Mouse (Mus musculus) neural tube, embryonic 14.5 days (tissue): Measurements from ENCODE around the gene Gm28308. TPM values are rescaled to one million over a fixed set of nuclear protein-coding genes. Genes with fewer than 3 reads are reported as not detected.
A peak's percentile ranks its signal among the peaks of the same experiment; 100 is the strongest.

Source experiments
- ATAC-seq: fragments of 200-750 bp; cut with Nextera tagmentation; 2 replicates; pipeline ENCODE4 v1.8.0; 2017; ENCODE audit warnings: low read depth, mild to moderate bottlenecking, moderate TSS enrichment, moderate library complexity
- H3K27ac ChIP-seq: fragments of 300-500 bp; sonication (generic); 2 replicates; pipeline ENCODE4 v1.5.1; 2014; ENCODE audit warnings: low read depth, mild to moderate bottlenecking, control low read depth, low read length, moderate library complexity, mixed read lengths
- H3K27me3 ChIP-seq: fragments of 300-500 bp; sonication (generic); 2 replicates; pipeline ENCODE4 v1.6.1; 2014; ENCODE audit warnings: low read length; ENCODE audit not compliant: control insufficient read depth, insufficient read depth
- H3K36me3 ChIP-seq: fragments of 300-500 bp; sonication (generic); 2 replicates; pipeline ENCODE4 v1.6.1; 2014; ENCODE audit warnings: low read length, mixed read lengths; ENCODE audit not compliant: control insufficient read depth, insufficient read depth
- H3K4me1 ChIP-seq: fragments of 300-500 bp; sonication (generic); 2 replicates; pipeline ENCODE4 v1.6.1; 2014; ENCODE audit warnings: low read length; ENCODE audit not compliant: control insufficient read depth, insufficient read depth
- H3K4me2 ChIP-seq: fragments of 300-500 bp; sonication (generic); 2 replicates; pipeline ENCODE4 v1.6.1; 2014; ENCODE audit warnings: mild to moderate bottlenecking, low read depth, low read length, control low read depth
- H3K4me3 ChIP-seq: fragments of 300-500 bp; sonication (generic); 2 replicates; pipeline ENCODE4 v1.5.1; 2014; ENCODE audit warnings: low read depth, low read length, control low read depth, mixed read lengths
- H3K9ac ChIP-seq: fragments of 300-500 bp; sonication (generic); replicated peaks from 2 replicates; pipeline ENCODE4 v1.6.1; 2014; ENCODE audit warnings: low read depth, mild to moderate bottlenecking, control low read depth, low read length, mixed read lengths
- H3K9me3 ChIP-seq: fragments of 300-500 bp; sonication (generic); 2 replicates; pipeline ENCODE4 v1.6.1; 2016; ENCODE audit warnings: low read length; ENCODE audit not compliant: control insufficient read depth
- WGBS: fragments of 180-500 bp; shearing (Covaris S2); extraction: QIAGEN DNeasy Blood & Tissue Kit; methylation state at CpG from one replicate; pipeline ENCODE4 v1.1.7; 2014; 5-methylcytosine and 5-hydroxymethylcytosine counted together
- polyA plus RNA-seq: library from polyadenylated mRNA; unstranded; fragments of >200 nt; fragmentation: Nextera tagmentation; extraction: Ambion mirVana; gene quantifications from 2 replicates; pipeline ENCODE4 v1.2.1, GENCODE M21; 2014

Gene Gm28308
- polyA plus RNA-seq, 1 experiment from 2014 or later, result 4.2 TPM

DNA sequence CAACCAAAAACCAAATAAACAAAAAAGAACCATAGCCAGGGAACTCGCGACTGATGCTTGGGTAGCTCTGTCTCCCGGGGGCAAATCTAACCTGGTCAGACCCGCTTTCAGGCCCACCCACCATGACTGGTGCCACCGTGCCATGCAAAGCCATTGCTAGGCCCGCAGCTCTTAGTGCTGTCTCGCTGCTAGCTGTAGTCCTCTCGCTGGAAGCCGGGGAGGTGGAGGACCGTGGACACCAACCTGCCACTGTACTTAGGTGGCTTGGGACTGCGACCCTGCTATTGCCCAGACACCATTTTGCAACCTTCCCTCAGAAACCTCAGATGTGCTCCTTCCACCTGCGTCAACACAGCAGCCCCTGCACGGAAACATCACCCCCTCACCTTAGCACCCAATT is 1.2 kb downstream of the Gm28308 start:
- H3K9me3 ChIP-seq, result no peaks in the 10 kb centered on the region
- peaks cover 34% of the 10 kb centered on the region for H3K4me1 ChIP-seq
- H3K27ac ChIP-seq, result peak overlapping the region; percentile 99
- H3K4me3 ChIP-seq, result peak overlapping the region; percentile 88
- ATAC-seq, result no peak
- H3K9ac ChIP-seq, result peak overlapping the region; percentile 98
- H3K27me3 ChIP-seq, result no peaks in the 10 kb centered on the region
- H3K4me2 ChIP-seq, result peak overlapping the region; percentile 99
- 2% methylated on average over 13 of the region's 13 CpGs for WGBS
- no peaks in the 10 kb centered on the region; the same call in 1 of the 2 replicates for H3K36me3 ChIP-seq

- peak; percentile 33 for ATAC-seq
- Histone ChIP-seq H3K9ac (peak overlapping the region; percentile 98), H3K27ac (peak overlapping the region; percentile 99), H3K36me3 (peaks cover 4% of the 10 kb centered on the region; the same call in 1 of the 2 replicates), H3K4me2 (peak overlapping the region; percentile 99), H3K4me3 (peak overlapping the region; percentile 88), H3K4me1 (peaks cover 40% of the 10 kb centered on the region), H3K27me3 (no peaks in the 10 kb centered on the region), H3K9me3 (no peaks in the 10 kb centered on the region)
- under 1% methylated on average over 37 of the region's 37 CpGs for WGBS
Observed at GRCm38 (mm10) chr6:52211170-52211935, 1.8 kb downstream of the Gm28308 start.

- 4% methylated on average over 12 of the region's 12 CpGs for WGBS
- Histone ChIP-seq H3K36me3 (peaks cover 19% of the 10 kb centered on the region; the same call in 1 of the 2 replicates), H3K27me3 (no peaks in the 10 kb centered on the region), H3K27ac (peak overlapping the region; percentile 92), H3K9me3 (no peaks in the 10 kb centered on the region), H3K4me3 (peak overlapping the region; percentile 88), H3K4me1 (peaks cover 49% of the 10 kb centered on the region), H3K9ac (peak overlapping the region; percentile 98), H3K4me2 (peak overlapping the region; percentile 99)
- ATAC-seq, result no peak
Observed at GRCm38 (mm10) chr6:52209685-52210046, 3.5 kb downstream of the Gm28308 start.

- no peak for ATAC-seq
- Histone ChIP-seq H3K27ac (peak overlapping the region; percentile 92), H3K27me3 (no peaks in the 10 kb centered on the region), H3K4me1 (peaks cover 49% of the 10 kb centered on the region), H3K9ac (peak overlapping the region; percentile 98), H3K9me3 (no peaks in the 10 kb centered on the region), H3K36me3 (peaks cover 19% of the 10 kb centered on the region; the same call in 1 of the 2 replicates), H3K4me2 (peak overlapping the region; percentile 99), H3K4me3 (peak overlapping the region; percentile 88)
- WGBS, result 2% methylated on average over 18 of the region's 18 CpGs
Observed at GRCm38 (mm10) chr6:52208868-52209684, 4.1 kb downstream of the Gm28308 start.

DNA sequence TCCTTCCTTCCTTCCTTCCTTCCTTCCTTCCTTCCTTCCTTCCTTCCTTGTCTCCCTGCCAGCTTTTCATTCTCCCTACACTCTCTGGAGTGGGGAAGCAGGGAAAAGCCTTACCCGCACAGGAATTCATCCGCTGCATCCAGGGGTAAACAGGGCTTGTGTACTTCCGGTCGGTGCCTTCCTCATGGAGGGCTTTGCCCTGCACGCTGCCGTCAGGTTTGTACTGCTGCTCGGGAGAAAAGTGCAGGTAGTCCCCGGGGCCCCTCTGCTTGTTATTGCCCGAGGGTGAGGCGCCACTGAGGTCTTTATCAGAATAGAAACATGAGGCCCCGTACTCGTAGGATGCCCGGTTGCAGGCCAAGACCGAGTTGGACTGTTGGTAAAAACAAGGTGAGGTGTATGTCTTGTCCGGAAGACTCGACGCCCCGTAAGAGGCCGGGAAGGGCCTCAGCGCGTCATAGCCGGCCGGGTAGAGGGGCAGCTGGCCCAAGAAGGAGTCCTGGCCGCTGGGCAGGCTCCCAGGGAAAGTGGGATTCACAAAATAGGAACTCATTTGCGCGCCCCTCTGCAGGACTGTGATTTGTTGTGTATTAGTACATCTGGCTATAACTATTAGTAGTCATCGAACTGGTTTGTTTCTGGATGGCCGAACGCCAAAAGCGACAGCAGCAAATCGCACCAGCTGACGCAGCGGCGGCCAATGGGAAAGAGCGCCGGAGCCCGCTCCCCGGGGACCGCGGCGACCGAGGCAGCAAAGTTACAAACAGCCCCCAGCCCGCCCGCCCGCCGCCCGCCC is 4.9 kb downstream of the Gm28308 start, which contains the start of gene Hoxa6:
Gene Hoxa6 (minus strand): TSS at position 651 of the 796 bp plus-strand sequence.
- H3K4me2 ChIP-seq, result peak within 1 kb of the TSS; percentile 99

GRCm38 (mm10) chr6:52207684-52207976 is 5.5 kb downstream of the Gm28308 start:
- no peak for ATAC-seq
- Histone ChIP-seq H3K27me3 (no peaks in the 10 kb centered on the region), H3K4me2 (peak overlapping the region; percentile 99), H3K36me3 (peaks cover 33% of the 10 kb centered on the region), H3K4me3 (peak overlapping the region; percentile 88), H3K9me3 (no peaks in the 10 kb centered on the region), H3K9ac (peak overlapping the region; percentile 98), H3K4me1 (peaks cover 64% of the 10 kb centered on the region), H3K27ac (peak overlapping the region; percentile 92)

More for the DNA sequence above, 4.9 kb downstream of the Gm28308 start, which contains the start of gene Hoxa6:
- Histone ChIP-seq H3K4me1 (peaks cover 57% of the 10 kb centered on the region), H3K9ac (peak within 1 kb of the TSS; percentile 98), H3K27ac (peak within 1 kb of the TSS; percentile 92), H3K9me3 (no peaks in the 10 kb centered on the region), H3K4me3 (peak within 1 kb of the TSS; percentile 88), H3K27me3 (no peaks in the 10 kb centered on the region), H3K36me3 (peaks cover 27% of the 10 kb centered on the region)
- under 1% methylated on average over 46 of the region's 47 CpGs for WGBS
- ATAC-seq, result peak; percentile 35

GRCm38 (mm10) chr6:52206882-52207683 is 6.1 kb downstream of the Gm28308 start:
- peaks cover 37% of the 10 kb centered on the region for H3K36me3 ChIP-seq
- ATAC-seq, result no peak
- peaks cover 68% of the 10 kb centered on the region for H3K4me1 ChIP-seq
- H3K27ac ChIP-seq, result peak overlapping the region; percentile 92
- WGBS, result 8% methylated on average over 4 of the region's 4 CpGs
- peak overlapping the region; percentile 98 for H3K9ac ChIP-seq
- H3K9me3 ChIP-seq, result no peaks in the 10 kb centered on the region
- H3K4me2 ChIP-seq, result peak overlapping the region; percentile 99
- H3K4me3 ChIP-seq, result peak overlapping the region; percentile 88
- H3K27me3 ChIP-seq, result no peaks in the 10 kb centered on the region
